Mouse (Mus musculus) heart, adult 2 months (tissue): ENCODE results near the gene Pnpla5. TPM values are rescaled to one million over a fixed set of nuclear protein-coding genes. Genes with fewer than 3 reads are reported as not detected.
"Not testable (repeated sequence)": the region's sequence is repeated elsewhere in the genome, so short reads cannot be mapped to it uniquely, and the experiment has no call there.

ENCODE experiments used
- DNase-seq, 2 experiments: peaks; one replicate each; pipeline ENCODE4 v3.0.0; 2021
- H3K27ac ChIP-seq: fragments of 200-600 bp; 2 replicates; pipeline ENCODE4 v1.8.1; 2022
- H3K27me3 ChIP-seq: fragments of 200-500 bp; 2 replicates; pipeline ENCODE4 v1.6.1; 2012; ENCODE audit warnings: mild to moderate bottlenecking, low read length, inconsistent platforms, mixed read lengths; ENCODE audit not compliant: control insufficient read depth, insufficient read depth
- H3K36me3 ChIP-seq: fragments of 200-500 bp; 2 replicates; pipeline ENCODE4 v1.6.1; 2012; ENCODE audit warnings: low read length, inconsistent platforms; ENCODE audit not compliant: control insufficient read depth, insufficient read depth
- H3K4me1 ChIP-seq: fragments of 200-500 bp; 2 replicates; pipeline ENCODE4 v1.6.1; 2011; ENCODE audit warnings: low read length; ENCODE audit not compliant: control insufficient read depth, insufficient read depth
- H3K4me3 ChIP-seq: fragments of 200-600 bp; 2 replicates; pipeline ENCODE4 v1.8.1; 2022
- H3K79me2 ChIP-seq: fragments of 200-500 bp; replicated peaks from 2 replicates; pipeline ENCODE4 v1.6.1; 2012; ENCODE audit warnings: mild to moderate bottlenecking, inconsistent platforms, low read length, moderate library complexity, mixed read lengths; ENCODE audit not compliant: control insufficient read depth, insufficient read depth
- H3K9ac ChIP-seq: fragments of 200-500 bp; 2 replicates; pipeline ENCODE4 v1.6.1; 2012; ENCODE audit warnings: low read depth, mild to moderate bottlenecking, control low read depth, inconsistent platforms, low read length, mixed read lengths
- CTCF ChIP-seq: fragments of 200-600 bp; IDR thresholded peaks from 2 replicates; pipeline ENCODE4 v1.8.1; 2022; ENCODE audit warnings: antibody characterized with exemption, mild to moderate bottlenecking, moderate library complexity
- EP300 ChIP-seq: fragments of 200-500 bp; IDR thresholded peaks from 2 replicates; pipeline ENCODE4 v1.6.1; 2011; ENCODE audit warnings: low read depth, low read length, control low read depth; ENCODE audit not compliant: insufficient read depth
- POLR2A ChIP-seq: fragments of 200-500 bp; IDR thresholded peaks from 2 replicates; pipeline ENCODE4 v1.6.1; 2011; ENCODE audit warnings: mild to moderate bottlenecking, low read depth, low read length, control low read depth; ENCODE audit not compliant: insufficient read depth
- WGBS: fragments of 180-500 bp; shearing (Covaris S2); methylation state at CpG from one replicate; pipeline ENCODE4 v1.1.7; 2018; 5-methylcytosine and 5-hydroxymethylcytosine counted together
- intact Hi-C: fragments of 180-260 bp; cut with DNase I; formaldehyde crosslinking; loops from one replicate; pipeline ENCODE4 v1.15.1; 2025
- polyA plus RNA-seq: library from polyadenylated mRNA; depleted of rRNA; stranded (reverse); fragments of >200 nt; gene quantifications from 2 replicates; pipeline ENCODE4 v1.2.3, GENCODE M21; 2012
- total RNA-seq, 2 experiments: library from RNA; stranded (reverse); gene quantifications; 2 replicates each; pipeline ENCODE4 v1.2.3; 2021

The Pnpla5 gene
- total and polyA plus RNA-seq, 3 experiments: not detected

- Histone ChIP-seq H3K79me2 (no peaks in the 10 kb centered on the region), H3K36me3 (no peaks in the 10 kb centered on the region), H3K27ac (no peak overlapping the region), H3K4me1 (no peaks in the 10 kb centered on the region), H3K4me3 (no peak overlapping the region), H3K9ac (no peak overlapping the region), H3K27me3 (no peaks in the 10 kb centered on the region)
- no peak for DNase-seq
- TF ChIP-seq EP300: no peak
- TF ChIP-seq POLR2A: no peak
- no peak for TF ChIP-seq CTCF
- 77% methylated on average over 6 of the region's 6 CpGs for WGBS
- intact Hi-C loops: no loop called here
These were observed 38.9 kb upstream of the Pnpla5 start for GRCm38 (mm10) chr15:84161871-84162270.

- WGBS: 82% methylated on average over 6 of the region's 6 CpGs
- intact Hi-C loops: not testable (repeated sequence)
These were observed 34.6 kb upstream of the Pnpla5 start for GRCm38 (mm10) chr15:84157530-84157929.

GRCm38 (mm10) chr15:84156158-84156557, 33.2 kb upstream of the Pnpla5 start:
- no peaks in the 10 kb centered on the region for H3K27me3 ChIP-seq
- H3K27ac ChIP-seq: no peak overlapping the region
- intact Hi-C loops: no loop called here
- 89% methylated on average over 2 of the region's 2 CpGs for WGBS
- TF ChIP-seq EP300 (no peak), CTCF (no peak), POLR2A (no peak)
- H3K79me2 ChIP-seq: no peaks in the 10 kb centered on the region
- H3K4me3 ChIP-seq: no peak overlapping the region
- no peak overlapping the region for H3K9ac ChIP-seq
- no peaks in the 10 kb centered on the region for H3K36me3 ChIP-seq
- DNase-seq: no peak
- no peaks in the 10 kb centered on the region for H3K4me1 ChIP-seq

More at GRCm38 (mm10) chr15:84157530-84157929, 34.6 kb upstream of the Pnpla5 start:
- H3K27ac ChIP-seq, H3K27me3 ChIP-seq, H3K4me1 ChIP-seq, H3K36me3 ChIP-seq, H3K4me3 ChIP-seq, H3K79me2 ChIP-seq, DNase-seq, H3K9ac ChIP-seq: not testable (repeated sequence)

- H3K36me3 ChIP-seq: no peaks in the 10 kb centered on the region
- H3K79me2 ChIP-seq: no peaks in the 10 kb centered on the region
- intact Hi-C loops: no loop called here
- DNase-seq: no peak
- no peak overlapping the region for H3K27ac ChIP-seq
- H3K9ac ChIP-seq: no peak overlapping the region
- no peaks in the 10 kb centered on the region for H3K27me3 ChIP-seq
- no peak overlapping the region for H3K4me3 ChIP-seq
- WGBS: 56% methylated on average over 5 of the region's 5 CpGs
- no peak for TF ChIP-seq POLR2A
- TF ChIP-seq CTCF: no peak
- no peak for TF ChIP-seq EP300
- H3K4me1 ChIP-seq: no peaks in the 10 kb centered on the region
These were observed 18.0 kb upstream of the Pnpla5 start for GRCm38 (mm10) chr15:84140929-84141328.

- intact Hi-C loops: no loop called here
- no peak overlapping the region for H3K27ac ChIP-seq
- H3K79me2 ChIP-seq: no peaks in the 10 kb centered on the region
- H3K4me3 ChIP-seq: no peak overlapping the region
- H3K36me3 ChIP-seq: no peaks in the 10 kb centered on the region
- TF ChIP-seq POLR2A (no peak), EP300 (no peak), CTCF (no peak)
- DNase-seq: no peak
- H3K27me3 ChIP-seq: no peaks in the 10 kb centered on the region
- no peak overlapping the region for H3K9ac ChIP-seq
- WGBS: 46% methylated on average over 3 of the region's 3 CpGs
- no peaks in the 10 kb centered on the region for H3K4me1 ChIP-seq
These were observed 17.1 kb upstream of the Pnpla5 start for GRCm38 (mm10) chr15:84140109-84140508.

GRCm38 (mm10) chr15:84139592-84140005, 16.6 kb upstream of the Pnpla5 start:
- DNase-seq: no peak
- H3K27ac ChIP-seq: no peak overlapping the region
- intact Hi-C loops: no loop called here

More at GRCm38 (mm10) chr15:84139592-84140005, 16.6 kb upstream of the Pnpla5 start:
- Histone ChIP-seq H3K36me3 (no peaks in the 10 kb centered on the region), H3K9ac (no peak overlapping the region), H3K4me3 (no peak overlapping the region), H3K4me1 (no peaks in the 10 kb centered on the region), H3K79me2 (no peaks in the 10 kb centered on the region), H3K27me3 (no peaks in the 10 kb centered on the region)
- WGBS: 81% methylated on average over 5 of the region's 5 CpGs
- TF ChIP-seq CTCF: no peak
- TF ChIP-seq POLR2A: no peak
